Mouse (Mus musculus): ENCODE results near the gene Adam12. TPM values are rescaled to one million over a fixed set of nuclear protein-coding genes. Genes with fewer than 3 reads are reported as not detected.

The Adam12 gene
- polyA plus RNA-seq, 1 experiment, result 0.58 TPM

DNA sequence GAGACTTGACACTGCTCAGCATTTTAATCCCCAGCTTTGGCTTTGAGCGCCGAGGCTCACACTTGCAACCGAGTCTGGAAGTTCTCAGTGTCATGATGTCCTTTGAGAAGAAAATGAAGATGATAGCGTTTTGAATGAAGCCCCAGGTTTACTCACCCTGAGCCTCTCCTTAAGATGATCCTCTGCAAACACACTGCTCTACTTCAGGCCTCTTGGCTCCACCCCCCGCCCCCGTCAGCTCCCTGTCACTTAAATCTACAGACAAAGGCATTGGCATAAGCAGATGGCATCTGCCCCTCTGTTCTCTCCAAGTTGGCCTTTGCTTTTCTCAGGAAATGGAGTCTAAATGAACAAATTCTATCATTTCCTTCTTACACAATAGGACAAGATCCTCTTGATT is 308.0 kb downstream of the Adam12 start:
- DNase-seq (ENCODE audit: low read depth in 1 of 2, low spot score in 2 of 2), result no peak
- Histone ChIP-seq H3K4me3 (ENCODE audit: extremely low read depth, insufficient read depth, insufficient read length) (no peak overlapping the region), H3K27ac (ENCODE audit: insufficient read depth, low read length) (no peak overlapping the region), H3K27me3 (ENCODE audit: control insufficient read depth, insufficient read depth, low read length) (no peaks in the 10 kb centered on the region), H3K4me1 (ENCODE audit: control insufficient read depth, insufficient read depth, insufficient read length) (no peaks in the 10 kb centered on the region), H3K36me3 (ENCODE audit: control insufficient read depth, insufficient read depth, low read length) (no peaks in the 10 kb centered on the region)
- TF ChIP-seq CTCF (IDR thresholded peaks at IDR 0.05; ENCODE audit: extremely low read depth, insufficient read depth, insufficient read length, insufficient replicate concordance) (no peak), POLR2A (IDR thresholded peaks at IDR 0.05; ENCODE audit: low read depth, low read length) (no peak)
- 79% methylated on average over 6 of the region's 6 CpGs for WGBS

DNA sequence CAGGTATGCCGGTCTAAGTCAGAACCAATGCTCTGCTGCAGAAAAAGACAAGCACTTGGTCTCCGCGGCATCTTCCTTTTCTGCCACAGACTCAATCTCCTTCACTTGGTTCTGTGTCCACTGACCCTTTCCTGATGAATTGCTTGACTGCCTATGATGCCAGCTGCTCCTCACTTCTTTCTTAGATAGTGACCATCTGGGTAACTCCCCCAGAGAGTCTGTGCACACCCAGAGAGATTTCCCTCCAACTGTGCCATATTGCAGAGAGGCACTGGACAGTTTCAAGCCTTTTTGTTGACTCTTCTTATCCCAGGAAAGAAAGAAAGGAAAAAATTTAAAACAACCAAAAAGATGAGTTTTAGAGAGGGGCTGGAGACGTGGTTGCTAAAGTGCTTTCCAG is 310.7 kb downstream of the Adam12 start:
- H3K27ac ChIP-seq (ENCODE audit: insufficient read depth, low read length), result no peak overlapping the region
- H3K27me3 ChIP-seq (ENCODE audit: control insufficient read depth, insufficient read depth, low read length), result no peaks in the 10 kb centered on the region
- 92% methylated on average over 4 of the region's 4 CpGs for WGBS
- TF ChIP-seq POLR2A (IDR thresholded peaks at IDR 0.05; ENCODE audit: low read depth, low read length) (no peak), CTCF (IDR thresholded peaks at IDR 0.05; ENCODE audit: extremely low read depth, insufficient read depth, insufficient read length, insufficient replicate concordance) (no peak)
- DNase-seq (ENCODE audit: low read depth in 1 of 2, low spot score in 2 of 2), result no peak
- no peak overlapping the region for H3K4me3 ChIP-seq (ENCODE audit: extremely low read depth, insufficient read depth, insufficient read length)
- no peaks in the 10 kb centered on the region for H3K36me3 ChIP-seq (ENCODE audit: control insufficient read depth, insufficient read depth, low read length)
- no peaks in the 10 kb centered on the region for H3K4me1 ChIP-seq (ENCODE audit: control insufficient read depth, insufficient read depth, insufficient read length)

DNA sequence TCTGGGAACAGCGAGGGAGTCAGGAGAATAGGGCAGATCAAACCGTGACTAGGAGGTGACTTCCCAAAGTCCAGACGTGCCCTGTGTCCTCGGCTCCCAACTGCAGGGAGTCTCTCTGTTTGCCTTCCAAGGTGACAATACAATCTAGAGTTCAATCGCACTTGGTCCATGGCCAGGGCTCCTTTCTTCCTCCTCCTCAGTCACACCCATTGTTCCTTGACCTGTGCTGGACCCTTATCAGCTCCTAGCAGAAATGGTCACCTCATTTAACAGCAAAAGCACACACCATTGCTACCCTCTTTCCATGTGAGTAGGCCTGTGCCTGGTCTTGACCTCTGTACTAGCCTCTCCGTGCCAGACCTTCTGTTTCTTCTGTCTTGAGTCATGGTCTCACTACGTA is 311.2 kb downstream of the Adam12 start:
- Histone ChIP-seq H3K27me3 (ENCODE audit: control insufficient read depth, insufficient read depth, low read length) (no peaks in the 10 kb centered on the region), H3K27ac (ENCODE audit: insufficient read depth, low read length) (no peak overlapping the region), H3K4me3 (ENCODE audit: extremely low read depth, insufficient read depth, insufficient read length) (no peak overlapping the region), H3K4me1 (ENCODE audit: control insufficient read depth, insufficient read depth, insufficient read length) (no peaks in the 10 kb centered on the region), H3K36me3 (ENCODE audit: control insufficient read depth, insufficient read depth, low read length) (no peaks in the 10 kb centered on the region)
- no peak for DNase-seq (ENCODE audit: low read depth in 1 of 2, low spot score in 2 of 2)
- WGBS, result 83% methylated on average over 7 of the region's 7 CpGs
- TF ChIP-seq CTCF (IDR thresholded peaks at IDR 0.05; ENCODE audit: extremely low read depth, insufficient read depth, insufficient read length, insufficient replicate concordance) (no peak), POLR2A (IDR thresholded peaks at IDR 0.05; ENCODE audit: low read depth, low read length) (no peak)

DNA sequence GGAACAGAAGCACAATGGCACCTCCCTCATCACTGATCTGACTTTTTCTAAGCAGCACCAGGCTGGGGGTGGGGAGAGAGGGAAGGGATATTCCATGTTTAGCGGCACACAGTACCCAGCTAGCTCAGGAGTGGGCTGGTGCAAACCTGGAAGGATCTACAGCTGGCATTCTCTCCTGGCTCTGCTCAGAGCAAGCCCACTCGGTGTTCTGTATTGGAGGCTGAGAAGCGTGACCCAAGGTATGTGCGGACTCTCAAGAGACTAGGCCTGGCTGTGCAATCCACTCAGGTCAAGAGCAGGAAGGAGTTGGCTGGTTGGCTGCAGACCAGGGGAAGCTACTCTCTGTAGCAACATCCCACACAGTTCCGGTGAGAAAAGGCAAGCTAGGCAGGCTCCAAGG is 312.0 kb downstream of the Adam12 start:
- no peak for TF ChIP-seq CTCF (IDR thresholded peaks at IDR 0.05; ENCODE audit: extremely low read depth, insufficient read depth, insufficient read length, insufficient replicate concordance)
- WGBS, result 71% methylated on average over 5 of the region's 5 CpGs
- Histone ChIP-seq H3K4me3 (ENCODE audit: extremely low read depth, insufficient read depth, insufficient read length) (no peak overlapping the region), H3K4me1 (ENCODE audit: control insufficient read depth, insufficient read depth, insufficient read length) (no peaks in the 10 kb centered on the region), H3K36me3 (ENCODE audit: control insufficient read depth, insufficient read depth, low read length) (no peaks in the 10 kb centered on the region), H3K27ac (ENCODE audit: insufficient read depth, low read length) (no peak overlapping the region), H3K27me3 (ENCODE audit: control insufficient read depth, insufficient read depth, low read length) (no peaks in the 10 kb centered on the region)
- DNase-seq (ENCODE audit: low read depth in 1 of 2, low spot score in 2 of 2), result no peak

DNA sequence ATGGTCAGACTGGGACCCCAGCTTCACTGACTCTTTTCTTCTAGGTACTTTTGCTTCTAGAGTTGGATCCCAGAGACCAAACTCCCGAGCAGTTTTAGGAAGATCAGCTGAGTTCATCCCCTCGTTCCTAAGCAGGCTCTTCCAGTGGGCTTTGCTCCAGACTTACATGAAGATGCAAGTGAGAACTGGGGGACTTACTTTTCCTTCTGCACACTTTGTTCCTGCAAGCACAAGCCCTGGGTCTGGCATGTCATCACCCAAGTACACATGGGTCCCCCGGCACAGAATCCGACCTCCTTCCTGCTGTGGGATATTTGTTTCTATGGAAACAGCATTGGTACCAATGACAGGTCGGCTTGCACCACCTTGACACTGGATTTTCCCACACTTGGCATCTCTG is 312.6 kb downstream of the Adam12 start:
- no peaks in the 10 kb centered on the region for H3K27me3 ChIP-seq (ENCODE audit: control insufficient read depth, insufficient read depth, low read length)
- H3K4me1 ChIP-seq (ENCODE audit: control insufficient read depth, insufficient read depth, insufficient read length), result no peaks in the 10 kb centered on the region
- H3K36me3 ChIP-seq (ENCODE audit: control insufficient read depth, insufficient read depth, low read length), result no peaks in the 10 kb centered on the region
- DNase-seq (ENCODE audit: low read depth in 1 of 2, low spot score in 2 of 2), result no peak
- no peak overlapping the region for H3K27ac ChIP-seq (ENCODE audit: insufficient read depth, low read length)
- no peak overlapping the region for H3K4me3 ChIP-seq (ENCODE audit: extremely low read depth, insufficient read depth, insufficient read length)
- no peak for TF ChIP-seq POLR2A (IDR thresholded peaks at IDR 0.05; ENCODE audit: low read depth, low read length)
- no peak for TF ChIP-seq CTCF (IDR thresholded peaks at IDR 0.05; ENCODE audit: extremely low read depth, insufficient read depth, insufficient read length, insufficient replicate concordance)
- 79% methylated on average over 5 of the region's 5 CpGs for WGBS

DNA sequence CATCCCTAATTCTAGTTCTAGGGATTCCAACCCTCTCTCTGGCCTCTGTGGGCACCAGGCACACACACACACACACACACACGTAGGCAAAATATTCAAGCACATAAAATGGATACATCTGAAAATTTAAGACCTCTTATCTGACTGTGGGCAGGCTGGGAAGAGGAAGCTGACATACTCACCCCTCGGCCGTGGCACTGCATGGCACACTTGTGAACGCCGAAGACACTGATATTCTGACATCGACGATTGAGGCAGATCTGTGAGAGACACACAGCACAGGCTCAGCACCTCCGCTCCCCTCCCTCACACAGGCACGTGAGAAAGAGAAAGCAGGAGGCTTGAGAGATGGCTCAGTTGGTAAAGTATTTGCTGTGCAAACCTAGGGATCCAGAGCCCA is 315.7 kb downstream of the Adam12 start:
- TF ChIP-seq CTCF (IDR thresholded peaks at IDR 0.05; ENCODE audit: extremely low read depth, insufficient read depth, insufficient read length, insufficient replicate concordance), result no peak
- TF ChIP-seq POLR2A (IDR thresholded peaks at IDR 0.05; ENCODE audit: low read depth, low read length), result no peak
- Histone ChIP-seq H3K4me3 (ENCODE audit: extremely low read depth, insufficient read depth, insufficient read length) (no peak overlapping the region), H3K36me3 (ENCODE audit: control insufficient read depth, insufficient read depth, low read length) (no peaks in the 10 kb centered on the region), H3K27me3 (ENCODE audit: control insufficient read depth, insufficient read depth, low read length) (no peaks in the 10 kb centered on the region), H3K27ac (ENCODE audit: insufficient read depth, low read length) (no peak overlapping the region), H3K4me1 (ENCODE audit: control insufficient read depth, insufficient read depth, insufficient read length) (no peaks in the 10 kb centered on the region)
- 51% methylated on average over 9 of the region's 9 CpGs for WGBS
- DNase-seq (ENCODE audit: low read depth in 1 of 2, low spot score in 2 of 2), result no peak

DNA sequence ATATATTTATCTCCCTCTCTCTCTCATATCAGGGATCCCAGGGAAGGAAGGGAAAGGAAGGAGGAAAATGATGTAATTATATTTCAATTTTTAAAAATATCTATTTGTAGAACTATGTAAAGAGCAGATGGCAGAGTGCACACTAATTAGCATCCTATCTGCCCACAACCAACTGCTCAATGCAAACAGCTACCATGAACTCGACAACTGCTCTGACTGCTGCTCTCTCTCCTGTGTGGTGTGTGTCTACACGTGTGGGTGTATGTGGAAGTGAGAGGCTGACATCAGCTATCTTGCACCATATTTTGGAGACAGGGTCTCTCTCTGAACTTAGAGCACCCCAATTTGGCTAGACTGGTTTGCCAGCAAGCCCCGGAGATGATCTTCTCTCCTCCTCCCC is 320.1 kb downstream of the Adam12 start:
- Histone ChIP-seq H3K4me3 (ENCODE audit: extremely low read depth, insufficient read depth, insufficient read length) (no peak overlapping the region), H3K27me3 (ENCODE audit: control insufficient read depth, insufficient read depth, low read length) (no peaks in the 10 kb centered on the region), H3K4me1 (ENCODE audit: control insufficient read depth, insufficient read depth, insufficient read length) (no peaks in the 10 kb centered on the region), H3K36me3 (ENCODE audit: control insufficient read depth, insufficient read depth, low read length) (no peaks in the 10 kb centered on the region), H3K27ac (ENCODE audit: insufficient read depth, low read length) (no peak overlapping the region)
- TF ChIP-seq CTCF (IDR thresholded peaks at IDR 0.05; ENCODE audit: extremely low read depth, insufficient read depth, insufficient read length, insufficient replicate concordance) (no peak), POLR2A (IDR thresholded peaks at IDR 0.05; ENCODE audit: low read depth, low read length) (no peak)
- 86% methylated on average over 3 of the region's 3 CpGs for WGBS
- DNase-seq (ENCODE audit: low read depth in 1 of 2, low spot score in 2 of 2), result no peak

Measured in spleen, adult 2 months (tissue).